Mouse (Mus musculus) liver, embryonic 16.5 days (tissue): ENCODE measurements around the gene Defb19. TPM values are rescaled to one million over a fixed set of nuclear protein-coding genes. Genes with fewer than 3 reads are reported as not detected.

Experiments
- ATAC-seq: fragments of 200-750 bp; cut with Nextera tagmentation; 2 replicates; pipeline ENCODE4 v1.8.0; 2017; ENCODE audit warnings: low read depth, mild to moderate bottlenecking, moderate number of reproducible peaks, moderate library complexity
- H3K27ac ChIP-seq: fragments of 300-500 bp; sonication (generic); 2 replicates; pipeline ENCODE4 v1.5.1; 2014; ENCODE audit warnings: mild to moderate bottlenecking, low read length
- H3K27me3 ChIP-seq: fragments of 300-500 bp; sonication (generic); 2 replicates; pipeline ENCODE4 v1.6.1; 2014; ENCODE audit warnings: low read depth, low read length, mixed read lengths; ENCODE audit not compliant: control insufficient read depth, insufficient read depth
- H3K36me3 ChIP-seq: fragments of 300-500 bp; sonication (generic); 2 replicates; pipeline ENCODE4 v1.6.1; 2014; ENCODE audit warnings: mild to moderate bottlenecking; ENCODE audit not compliant: control insufficient read depth, insufficient read depth
- H3K4me1 ChIP-seq: fragments of 300-500 bp; sonication (generic); 2 replicates; pipeline ENCODE4 v1.6.1; 2014; ENCODE audit warnings: low read depth, low read length, mixed read lengths; ENCODE audit not compliant: control insufficient read depth
- H3K4me2 ChIP-seq: fragments of 300-500 bp; sonication (generic); 2 replicates; pipeline ENCODE4 v1.6.1; 2014; ENCODE audit warnings: low read depth, low read length, mixed read lengths
- H3K4me3 ChIP-seq: fragments of 300-500 bp; sonication (generic); 2 replicates; pipeline ENCODE4 v1.5.1; 2014; ENCODE audit warnings: low read depth, mild to moderate bottlenecking, low read length
- H3K9ac ChIP-seq: fragments of 300-500 bp; sonication (generic); 2 replicates; pipeline ENCODE4 v1.6.1; 2014; ENCODE audit warnings: low read depth, low read length
- H3K9me3 ChIP-seq: fragments of 300-500 bp; sonication (generic); replicated peaks from 2 replicates; pipeline ENCODE4 v1.6.1; 2016; ENCODE audit warnings: low read length; ENCODE audit not compliant: control insufficient read depth
- WGBS: fragments of 180-500 bp; shearing (Covaris S2); extraction: QIAGEN DNeasy Blood & Tissue Kit; methylation state at CpG from one replicate; pipeline ENCODE4 v1.1.7; 2014; ENCODE audit not compliant: insufficient replicate concordance; 5-methylcytosine and 5-hydroxymethylcytosine counted together
- polyA plus RNA-seq: library from polyadenylated mRNA; unstranded; fragments of >200 nt; fragmentation: Nextera tagmentation; extraction: Ambion mirVana; gene quantifications from 2 replicates; pipeline ENCODE4 v1.2.1, GENCODE M21; 2015

Gene Defb19
- polyA plus RNA-seq, 1 experiment from 2014 or later = not detected

DNA sequence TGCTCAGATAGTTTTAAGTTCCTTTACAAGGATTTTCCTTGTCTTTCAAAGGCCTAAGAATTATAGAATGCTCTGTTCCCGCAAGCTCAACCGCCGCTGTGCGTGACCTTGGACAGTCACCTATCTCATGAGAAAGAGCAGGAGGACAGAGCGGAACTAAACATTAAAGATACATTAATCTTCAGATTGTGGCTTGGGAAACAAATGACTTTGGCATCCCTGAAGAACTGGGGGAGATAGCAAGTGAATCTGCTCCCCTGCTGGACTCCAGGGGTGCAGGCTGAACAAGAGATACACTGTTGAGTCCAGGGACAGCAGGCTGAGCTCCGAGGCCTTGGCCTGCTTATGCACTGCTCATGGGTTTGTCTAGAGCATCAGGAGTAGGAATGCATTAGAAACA, 20.0 kb upstream of the Defb19 start:
- ATAC-seq = no peak
- H3K9ac ChIP-seq = no peak overlapping the region
- H3K27ac ChIP-seq = no peak overlapping the region
- H3K4me2 ChIP-seq = no peak overlapping the region
- H3K9me3 ChIP-seq = no peaks in the 10 kb centered on the region
- no peaks in the 10 kb centered on the region for H3K27me3 ChIP-seq
- H3K36me3 ChIP-seq = no peaks in the 10 kb centered on the region
- WGBS = 58% methylated on average over 6 of the region's 6 CpGs
- no peak overlapping the region for H3K4me3 ChIP-seq
- no peaks in the 10 kb centered on the region for H3K4me1 ChIP-seq

- ATAC-seq = no peak
Measured at GRCm38 (mm10) chr2:152599299-152599698, 19.2 kb upstream of the Defb19 start, which contains the start of gene Defb45. TSS of gene Defb45 (minus strand) at chr2:152599399.

GRCm38 (mm10) chr2:152589021-152589420, 8.9 kb upstream of the Defb19 start:
- Histone ChIP-seq H3K4me3 (no peak overlapping the region), H3K27ac (no peak overlapping the region), H3K4me2 (no peak overlapping the region), H3K27me3 (no peaks in the 10 kb centered on the region), H3K9ac (no peak overlapping the region), H3K9me3 (no peaks in the 10 kb centered on the region), H3K36me3 (no peaks in the 10 kb centered on the region), H3K4me1 (no peaks in the 10 kb centered on the region)
- ATAC-seq = no peak
- 36% methylated on average over 6 of the region's 6 CpGs for WGBS

More at GRCm38 (mm10) chr2:152599299-152599698, 19.2 kb upstream of the Defb19 start, which contains the start of gene Defb45:
- no peaks in the 10 kb centered on the region for H3K27me3 ChIP-seq
- no peak within 1 kb of the TSS for H3K4me3 ChIP-seq
- H3K36me3 ChIP-seq = no peaks in the 10 kb centered on the region
- H3K4me2 ChIP-seq = no peak within 1 kb of the TSS
- no peak within 1 kb of the TSS for H3K27ac ChIP-seq
- 47% methylated on average over 7 of the region's 7 CpGs for WGBS
- no peaks in the 10 kb centered on the region for H3K9me3 ChIP-seq
- H3K4me1 ChIP-seq = no peaks in the 10 kb centered on the region
- H3K9ac ChIP-seq = no peak within 1 kb of the TSS

DNA sequence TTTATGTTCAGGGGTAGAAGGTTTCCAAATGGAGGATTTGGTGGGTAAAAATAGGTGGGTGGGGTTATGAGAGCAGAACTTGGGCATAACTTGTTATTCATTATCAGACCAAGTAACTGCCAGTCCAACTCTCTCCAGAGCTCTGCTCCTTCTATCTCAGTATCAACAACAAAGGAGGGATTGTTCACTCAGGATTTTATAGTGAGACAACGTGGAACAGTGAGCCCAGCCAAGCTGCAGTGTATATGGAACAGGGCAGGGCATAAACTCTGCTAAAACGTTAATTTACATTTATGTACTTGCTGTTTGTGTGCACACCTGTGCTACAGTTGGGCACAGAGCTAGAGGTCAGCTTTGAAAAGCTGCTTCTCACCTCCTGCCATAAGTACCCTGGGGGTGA, 8.3 kb upstream of the Defb19 start:
- no peak for ATAC-seq
- Histone ChIP-seq H3K9me3 (no peaks in the 10 kb centered on the region), H3K36me3 (no peaks in the 10 kb centered on the region), H3K4me1 (no peaks in the 10 kb centered on the region), H3K4me2 (no peak overlapping the region), H3K27me3 (no peaks in the 10 kb centered on the region), H3K27ac (no peak overlapping the region), H3K4me3 (no peak overlapping the region), H3K9ac (no peak overlapping the region)
- WGBS = 34% methylated on average over 2 of the region's 2 CpGs

DNA sequence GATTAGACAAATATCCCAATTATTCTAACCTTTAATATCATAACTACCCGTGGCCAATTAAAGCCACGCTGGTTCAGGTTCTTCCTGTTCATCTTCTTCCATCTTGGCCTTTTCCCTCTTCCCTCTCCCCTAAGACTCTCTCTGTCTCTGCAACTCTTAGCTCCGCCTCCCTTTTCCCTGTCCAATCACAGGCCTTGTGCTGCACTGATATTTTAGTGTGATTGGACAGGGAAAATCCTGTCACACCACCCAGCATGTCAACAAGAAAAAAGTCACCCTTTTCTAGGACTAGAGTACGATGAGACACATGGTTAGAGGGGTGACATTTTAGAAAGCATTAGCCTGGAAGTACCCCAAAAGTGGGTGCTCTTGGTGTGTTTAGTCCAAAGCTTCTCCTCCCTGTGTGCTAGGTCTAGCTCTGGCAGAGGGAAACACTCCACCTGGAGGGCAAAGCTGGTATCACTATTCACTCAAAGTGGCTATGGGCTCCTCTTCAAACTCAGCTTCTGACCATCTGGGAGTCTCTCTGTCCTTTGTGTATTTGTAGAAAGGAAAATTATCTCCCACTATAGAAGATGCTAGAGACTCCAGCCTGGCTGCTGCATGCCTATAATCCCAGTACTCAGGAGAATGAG, 6.9 kb upstream of the Defb19 start:
- H3K27ac ChIP-seq = no peak overlapping the region
- 48% methylated on average over 4 of the region's 4 CpGs for WGBS
- H3K36me3 ChIP-seq = no peaks in the 10 kb centered on the region
- H3K4me3 ChIP-seq = no peak overlapping the region
- ATAC-seq = no peak
- H3K4me2 ChIP-seq = no peak overlapping the region
- no peaks in the 10 kb centered on the region for H3K27me3 ChIP-seq
- H3K4me1 ChIP-seq = no peaks in the 10 kb centered on the region
- H3K9ac ChIP-seq = no peak overlapping the region
- H3K9me3 ChIP-seq = no peaks in the 10 kb centered on the region

GRCm38 (mm10) chr2:152580612-152581011, 500 bp upstream of the Defb19 start:
- Histone ChIP-seq H3K4me2 (no peak overlapping the region), H3K9me3 (no peaks in the 10 kb centered on the region), H3K9ac (no peak overlapping the region), H3K36me3 (no peaks in the 10 kb centered on the region), H3K27me3 (no peaks in the 10 kb centered on the region), H3K4me1 (no peaks in the 10 kb centered on the region), H3K4me3 (no peak overlapping the region), H3K27ac (no peak overlapping the region)
- 58% methylated on average over 11 of the region's 11 CpGs for WGBS
- no peak for ATAC-seq

GRCm38 (mm10) chr2:152573484-152573883, 6.6 kb downstream of the Defb19 start:
- no peak overlapping the region for H3K27ac ChIP-seq
- no peak overlapping the region for H3K9ac ChIP-seq
- H3K4me2 ChIP-seq = no peak overlapping the region
- no peaks in the 10 kb centered on the region for H3K4me1 ChIP-seq
- no peaks in the 10 kb centered on the region for H3K36me3 ChIP-seq
- no peaks in the 10 kb centered on the region for H3K27me3 ChIP-seq
- no peak overlapping the region for H3K4me3 ChIP-seq
- H3K9me3 ChIP-seq = no peaks in the 10 kb centered on the region
- 75% methylated on average over 8 of the region's 8 CpGs for WGBS
- ATAC-seq = no peak

DNA sequence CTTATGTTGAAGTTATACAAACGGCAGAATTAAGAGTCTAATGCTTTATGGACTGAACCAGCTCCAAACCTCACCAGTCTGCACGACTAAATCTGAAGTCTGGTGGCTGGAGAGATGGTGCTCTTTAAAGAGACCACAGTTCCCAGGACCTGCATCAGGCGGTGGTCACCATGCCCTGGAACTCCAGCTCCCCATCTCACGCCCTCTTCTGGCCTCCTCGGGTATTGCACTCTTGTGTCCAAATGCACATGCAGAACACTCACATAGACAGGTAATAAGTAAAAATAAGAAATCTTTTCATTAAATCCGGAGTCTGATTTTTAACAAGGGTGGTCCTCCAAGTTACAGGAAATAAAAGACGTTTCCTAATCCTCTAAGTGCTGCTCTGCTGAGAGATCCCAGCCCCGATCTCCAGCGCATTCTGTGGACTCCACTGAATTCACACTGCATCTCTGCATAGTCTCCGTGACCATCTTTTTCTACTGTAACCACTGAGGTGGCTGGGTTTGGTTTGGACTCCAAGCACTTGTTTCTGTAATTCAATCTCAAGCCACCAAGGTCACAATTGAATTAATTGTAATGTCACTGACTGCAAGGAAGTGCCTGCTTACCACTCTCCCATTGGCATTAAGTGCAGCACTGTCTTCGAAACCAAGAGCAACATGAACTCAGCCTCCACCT, 7.9 kb downstream of the Defb19 start, which contains the start of gene Defb21:
Gene Defb21 (plus strand): TSS at position 631 of the 681 bp plus-strand sequence.
- no peak within 1 kb of the TSS for H3K27ac ChIP-seq
- H3K4me3 ChIP-seq = no peak within 1 kb of the TSS
- H3K4me2 ChIP-seq = no peak within 1 kb of the TSS
- no peak for ATAC-seq
- H3K27me3 ChIP-seq = no peaks in the 10 kb centered on the region
- no peaks in the 10 kb centered on the region for H3K9me3 ChIP-seq
- no peaks in the 10 kb centered on the region for H3K36me3 ChIP-seq
- H3K4me1 ChIP-seq = no peaks in the 10 kb centered on the region
- WGBS = 48% methylated on average over 11 of the region's 11 CpGs
- H3K9ac ChIP-seq = no peak within 1 kb of the TSS

GRCm38 (mm10) chr2:152570313-152570712, 9.8 kb downstream of the Defb19 start:
- 51% methylated on average over 6 of the region's 6 CpGs for WGBS

More at GRCm38 (mm10) chr2:152570313-152570712, 9.8 kb downstream of the Defb19 start:
- Histone ChIP-seq H3K27me3 (no peaks in the 10 kb centered on the region), H3K4me1 (no peaks in the 10 kb centered on the region), H3K36me3 (no peaks in the 10 kb centered on the region), H3K4me3 (no peak overlapping the region), H3K9me3 (no peaks in the 10 kb centered on the region), H3K27ac (no peak overlapping the region), H3K9ac (no peak overlapping the region), H3K4me2 (no peak overlapping the region)
- no peak for ATAC-seq
